Mouse (Mus musculus) stomach, embryonic 14.5 days (tissue): ENCODE data around the gene Tmpo. TPM values are rescaled to one million over a fixed set of nuclear protein-coding genes. Genes with fewer than 3 reads are reported as not detected.

Experiments
- ATAC-seq: fragments of 200-750 bp; cut with Nextera tagmentation; 2 replicates; pipeline ENCODE4 v1.8.0; 2017; ENCODE audit warnings: low read depth, moderate TSS enrichment; ENCODE audit not compliant: insufficient number of reproducible peaks, insufficient read depth, low FRiP score
- H3K27ac ChIP-seq: fragments of 300-500 bp; sonication (generic); 2 replicates; pipeline ENCODE4 v1.5.1; 2014; ENCODE audit warnings: mild to moderate bottlenecking, low read length, moderate library complexity, mixed read lengths
- H3K27me3 ChIP-seq: fragments of 300-500 bp; sonication (generic); 2 replicates; pipeline ENCODE4 v1.6.1; 2014; ENCODE audit warnings: low read length, control low read depth, mixed read lengths; ENCODE audit not compliant: control insufficient read depth, insufficient read depth
- H3K36me3 ChIP-seq: fragments of 300-500 bp; sonication (generic); 2 replicates; pipeline ENCODE4 v1.6.1; 2014; ENCODE audit warnings: mild to moderate bottlenecking, control low read depth, low read length, moderate library complexity, mixed read lengths; ENCODE audit not compliant: control insufficient read depth, insufficient read depth
- H3K4me1 ChIP-seq: fragments of 300-500 bp; sonication (generic); 2 replicates; pipeline ENCODE4 v1.6.1; 2014; ENCODE audit warnings: low read length, control low read depth, mixed read lengths; ENCODE audit not compliant: control insufficient read depth, insufficient read depth
- H3K4me2 ChIP-seq: fragments of 300-500 bp; sonication (generic); replicated peaks from 2 replicates; pipeline ENCODE4 v1.6.1; 2014; ENCODE audit warnings: low read depth, low read length, control low read depth
- H3K4me3 ChIP-seq: fragments of 300-500 bp; sonication (generic); 2 replicates; pipeline ENCODE4 v1.5.1; 2014; ENCODE audit warnings: low read depth, low read length, control low read depth
- H3K9ac ChIP-seq: fragments of 300-500 bp; sonication (generic); replicated peaks from 2 replicates; pipeline ENCODE4 v1.6.1; 2014; ENCODE audit warnings: low read depth, mild to moderate bottlenecking, control low read depth, low read length, moderate library complexity, mixed read lengths
- H3K9me3 ChIP-seq: fragments of 300-500 bp; sonication (generic); 2 replicates; pipeline ENCODE4 v1.6.1; 2016; ENCODE audit warnings: low read depth, low read length, control low read depth; ENCODE audit not compliant: control insufficient read depth
- WGBS: fragments of 180-500 bp; shearing (Covaris S2); extraction: QIAGEN DNeasy Blood & Tissue Kit; methylation state at CpG from one replicate; pipeline ENCODE4 v1.1.7; 2014; 5-methylcytosine and 5-hydroxymethylcytosine counted together
- polyA plus RNA-seq: library from polyadenylated mRNA; unstranded; fragments of >200 nt; fragmentation: Nextera tagmentation; extraction: Ambion mirVana; gene quantifications from 2 replicates; pipeline ENCODE4 v1.2.1, GENCODE M21; 2014

Tmpo gene
- polyA plus RNA-seq, 1 experiment from 2014 or later, result 236 TPM

DNA sequence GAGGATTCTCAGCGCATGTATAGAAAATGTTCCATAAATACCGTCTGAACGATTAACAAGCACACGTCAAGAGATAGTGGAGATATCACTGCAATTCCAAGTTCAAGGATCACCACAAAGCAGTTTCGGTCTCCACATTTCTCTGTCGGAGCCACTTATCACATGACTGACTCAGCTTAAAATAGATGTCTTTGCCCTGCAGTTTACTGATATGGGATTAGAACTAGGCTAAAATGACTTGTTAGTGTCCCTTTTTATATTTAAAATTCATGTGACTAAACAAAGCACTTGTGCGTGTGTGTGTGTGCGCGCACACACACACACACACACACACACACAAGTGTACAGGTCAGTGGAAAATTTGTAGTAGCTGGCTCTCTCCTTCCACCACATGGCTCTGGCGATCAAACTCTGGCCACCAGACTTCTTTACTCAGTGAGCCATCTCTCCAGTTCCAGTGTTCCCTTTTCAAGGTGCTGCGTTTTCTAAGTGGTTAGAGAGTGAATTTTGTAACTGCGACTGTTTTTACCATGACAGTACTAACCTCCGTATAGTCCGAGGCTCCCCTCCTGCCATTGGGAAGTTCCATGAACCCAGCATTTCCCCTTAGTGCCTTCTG is 41.9 kb downstream of the Tmpo start:
- Histone ChIP-seq H3K9ac (no peak overlapping the region), H3K4me1 (no peaks in the 10 kb centered on the region), H3K27ac (no peak overlapping the region), H3K9me3 (no peaks in the 10 kb centered on the region), H3K27me3 (no peaks in the 10 kb centered on the region), H3K4me2 (no peak overlapping the region), H3K36me3 (no peaks in the 10 kb centered on the region), H3K4me3 (no peak overlapping the region)
- WGBS, result 87% methylated on average over 14 of the region's 14 CpGs
- no peak for ATAC-seq

DNA sequence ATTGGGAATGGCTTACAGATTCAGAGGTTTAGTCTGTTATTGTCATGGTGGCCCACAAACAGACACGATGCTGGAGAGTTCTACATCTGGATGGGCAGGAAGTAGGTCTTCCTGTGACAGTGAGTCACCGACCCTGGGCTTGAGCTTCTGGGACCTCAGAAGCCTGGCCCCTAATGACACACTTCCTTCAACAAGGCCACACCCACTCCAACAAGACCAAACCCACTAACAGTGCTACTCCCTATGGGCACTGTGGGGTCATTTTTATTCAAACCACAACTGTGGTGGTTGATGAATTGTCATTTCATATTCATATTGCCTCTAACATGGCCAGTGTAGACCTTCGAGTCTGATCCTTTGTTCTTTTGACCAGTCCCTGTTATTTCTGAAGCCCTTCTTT is 42.8 kb downstream of the Tmpo start:
- Histone ChIP-seq H3K27ac (no peak overlapping the region), H3K4me3 (no peak overlapping the region), H3K9ac (no peak overlapping the region), H3K9me3 (no peaks in the 10 kb centered on the region), H3K4me2 (no peak overlapping the region), H3K4me1 (no peaks in the 10 kb centered on the region), H3K27me3 (no peaks in the 10 kb centered on the region), H3K36me3 (no peaks in the 10 kb centered on the region)
- WGBS, result 75% methylated on average over 3 of the region's 3 CpGs
- ATAC-seq, result no peak

DNA sequence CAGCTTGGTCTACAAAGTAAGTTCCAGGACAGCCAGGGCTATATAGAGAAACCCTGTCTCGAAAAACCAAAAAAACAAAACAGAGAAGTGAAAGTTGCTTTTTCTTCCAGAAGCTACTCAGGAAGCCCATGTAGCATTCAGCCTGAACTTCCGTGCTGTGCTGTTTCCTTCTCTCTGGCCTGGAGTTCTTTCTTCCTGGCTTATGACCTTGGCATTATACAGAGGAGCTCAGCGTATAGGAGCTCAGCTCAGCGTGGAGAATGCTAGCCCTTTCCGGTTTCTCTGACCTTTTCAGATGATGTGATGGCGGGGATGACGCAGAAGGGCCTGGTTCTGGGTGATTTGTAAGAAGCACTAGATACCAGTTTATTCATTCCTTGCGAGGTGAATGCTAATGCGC is 43.7 kb downstream of the Tmpo start:
- ATAC-seq, result no peak
- Histone ChIP-seq H3K9me3 (no peaks in the 10 kb centered on the region), H3K9ac (no peak overlapping the region), H3K4me1 (no peaks in the 10 kb centered on the region), H3K36me3 (no peaks in the 10 kb centered on the region), H3K4me2 (no peak overlapping the region), H3K4me3 (no peak overlapping the region), H3K27ac (no peak overlapping the region), H3K27me3 (no peaks in the 10 kb centered on the region)
- 82% methylated on average over 9 of the region's 9 CpGs for WGBS

DNA sequence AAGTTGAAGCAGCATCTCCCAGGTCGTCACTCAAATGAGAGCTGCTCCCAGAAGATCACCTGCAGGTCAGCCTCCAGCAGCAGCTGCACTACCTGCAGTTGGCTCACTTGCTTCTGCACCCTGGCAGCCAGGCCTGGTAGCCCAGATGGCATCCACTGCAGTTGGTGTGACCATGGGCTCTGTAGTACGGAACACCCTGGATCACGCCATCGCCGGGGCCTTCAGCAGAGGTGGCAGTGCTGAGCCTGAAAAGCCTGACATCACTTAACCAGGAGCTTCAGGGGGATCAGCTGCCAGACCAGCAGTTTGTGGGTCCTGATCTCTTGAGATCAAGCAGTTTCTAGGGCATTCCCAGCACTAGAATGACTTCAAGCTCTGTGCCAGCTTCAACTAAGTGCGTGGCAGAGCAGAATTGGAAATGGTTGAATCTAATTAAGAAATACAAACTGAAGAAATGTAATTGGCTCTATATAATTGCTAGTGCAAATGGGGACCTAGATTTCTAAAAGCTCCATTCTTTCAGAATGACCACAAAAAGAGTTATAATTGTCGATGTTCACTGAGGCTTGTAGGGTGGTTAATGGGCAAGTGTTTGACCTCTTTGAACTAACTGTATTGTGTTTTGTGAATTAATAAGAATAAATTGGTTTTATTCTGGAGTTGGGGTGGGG is 45.7 kb downstream of the Tmpo start:
- Histone ChIP-seq H3K27ac (no peak overlapping the region), H3K36me3 (no peaks in the 10 kb centered on the region), H3K4me3 (no peak overlapping the region), H3K9me3 (no peaks in the 10 kb centered on the region), H3K4me2 (no peak overlapping the region), H3K9ac (no peak overlapping the region), H3K27me3 (no peaks in the 10 kb centered on the region), H3K4me1 (no peaks in the 10 kb centered on the region)
- WGBS, result 94% methylated on average over 7 of the region's 7 CpGs
- no peak for ATAC-seq

DNA sequence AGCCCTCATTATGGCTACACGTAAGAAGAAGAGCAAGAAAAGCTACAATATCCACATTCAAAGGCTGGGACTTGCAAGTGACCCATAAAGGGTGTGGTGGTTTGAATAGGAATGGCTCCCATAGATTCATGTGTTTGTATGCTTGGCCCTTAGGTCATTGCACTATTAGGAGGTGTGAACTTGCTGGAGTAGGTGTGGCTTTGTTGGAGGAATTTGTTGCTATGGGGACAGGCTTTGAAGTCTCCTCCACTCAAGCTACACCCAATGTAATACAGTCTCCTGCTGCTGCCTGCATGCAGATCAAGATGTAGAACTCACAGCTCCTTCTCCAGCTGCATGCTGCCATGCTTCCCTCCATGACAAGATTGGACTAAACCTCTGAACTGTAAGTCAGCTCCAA is 49.5 kb downstream of the Tmpo start:
- no peak for ATAC-seq
- H3K9me3 ChIP-seq, result no peaks in the 10 kb centered on the region
- no peak overlapping the region for H3K4me3 ChIP-seq

DNA sequence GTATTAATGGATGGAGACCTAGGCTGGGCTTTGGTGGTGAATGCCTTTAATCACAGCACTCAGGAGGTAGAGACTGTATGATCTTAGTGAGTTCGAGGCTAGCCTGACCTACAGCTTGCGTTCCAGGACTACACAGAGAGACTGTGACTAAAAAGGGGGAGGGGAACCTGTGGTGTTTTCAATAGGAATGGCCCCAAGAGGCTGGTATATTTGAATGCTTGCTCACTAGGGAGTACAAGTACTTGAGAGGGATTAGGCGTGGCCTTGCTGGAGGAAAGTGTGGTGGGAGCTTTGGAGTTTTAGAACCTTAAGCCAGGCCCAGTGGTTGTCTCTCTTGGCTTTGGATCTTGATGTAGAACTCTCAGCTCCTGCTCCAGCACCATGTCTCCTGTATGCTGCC is 50.3 kb downstream of the Tmpo start:
- no peak for ATAC-seq
- Histone ChIP-seq H3K4me1 (no peaks in the 10 kb centered on the region), H3K9me3 (no peaks in the 10 kb centered on the region), H3K27ac (no peak overlapping the region), H3K4me2 (no peak overlapping the region), H3K27me3 (no peaks in the 10 kb centered on the region), H3K9ac (no peak overlapping the region), H3K36me3 (no peaks in the 10 kb centered on the region), H3K4me3 (no peak overlapping the region)
- 91% methylated on average over 3 of the region's 3 CpGs for WGBS

More for the DNA sequence above, 49.5 kb downstream of the Tmpo start:
- Histone ChIP-seq H3K27me3 (no peaks in the 10 kb centered on the region), H3K27ac (no peak overlapping the region), H3K4me1 (no peaks in the 10 kb centered on the region), H3K36me3 (no peaks in the 10 kb centered on the region), H3K4me2 (no peak overlapping the region), H3K9ac (no peak overlapping the region)
- 74% methylated on average over 1 of the region's 1 CpGs for WGBS

DNA sequence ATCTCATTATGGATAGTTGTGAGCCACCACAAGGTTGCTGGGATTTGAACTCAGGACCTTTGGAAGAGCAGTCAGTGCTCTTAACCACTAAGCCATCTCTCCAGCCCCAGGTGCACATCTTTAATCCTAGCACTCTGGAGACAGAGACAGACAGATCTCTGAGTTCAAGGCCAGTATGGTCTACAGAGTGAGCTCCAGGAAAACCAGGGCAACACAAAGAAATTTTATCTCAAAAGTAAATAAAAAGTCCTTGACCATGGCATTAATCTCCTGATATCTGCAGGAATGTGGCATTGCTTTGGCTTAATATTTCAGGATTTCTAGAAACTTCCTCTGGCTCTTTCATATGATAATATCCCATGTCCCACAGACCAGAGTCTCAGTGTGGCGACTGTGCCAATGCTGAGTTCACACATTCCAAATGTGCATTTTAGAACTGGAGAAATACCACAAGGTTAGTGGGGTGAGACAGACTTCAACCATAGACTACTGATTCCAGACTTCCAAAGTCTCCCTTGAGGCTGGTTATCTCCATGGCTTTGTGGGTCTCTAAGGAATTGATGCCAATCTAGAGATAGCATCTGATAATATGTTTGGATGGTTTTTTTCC is 52.5 kb downstream of the Tmpo start:
- H3K27me3 ChIP-seq, result no peaks in the 10 kb centered on the region
- no peak overlapping the region for H3K4me2 ChIP-seq
- no peak overlapping the region for H3K9ac ChIP-seq
- H3K36me3 ChIP-seq, result no peaks in the 10 kb centered on the region
- 73% methylated on average over 1 of the region's 1 CpGs for WGBS
- ATAC-seq, result no peak
- no peaks in the 10 kb centered on the region for H3K4me1 ChIP-seq
- H3K4me3 ChIP-seq, result no peak overlapping the region
- no peaks in the 10 kb centered on the region for H3K9me3 ChIP-seq
- no peak overlapping the region for H3K27ac ChIP-seq

DNA sequence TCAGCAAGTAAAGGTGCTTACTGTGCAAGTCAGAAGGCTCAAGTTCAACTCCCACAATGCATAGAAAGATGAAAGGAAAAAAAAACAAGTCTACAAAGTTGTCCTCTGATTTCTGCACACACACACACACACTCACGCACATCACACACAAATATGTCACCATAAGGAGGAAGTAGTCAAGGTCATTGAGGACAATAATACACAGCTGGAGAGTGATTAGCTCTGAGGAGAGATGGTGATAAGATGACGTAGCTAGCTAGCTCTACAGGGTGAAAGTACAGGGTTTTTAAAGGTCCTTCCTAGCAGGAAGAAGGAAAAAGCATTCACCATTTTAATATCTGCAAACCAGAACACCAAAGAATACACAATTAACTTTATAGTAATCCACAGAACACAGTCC is 53.7 kb downstream of the Tmpo start:
- 75% methylated on average over 2 of the region's 2 CpGs for WGBS
- Histone ChIP-seq H3K27me3 (no peaks in the 10 kb centered on the region), H3K36me3 (no peaks in the 10 kb centered on the region), H3K9me3 (no peaks in the 10 kb centered on the region), H3K27ac (no peak overlapping the region), H3K9ac (no peak overlapping the region), H3K4me2 (no peak overlapping the region), H3K4me3 (no peak overlapping the region), H3K4me1 (no peaks in the 10 kb centered on the region)
- ATAC-seq, result no peak
